23 mouse cellular contexts compared by ENCODE assay signal in the genomic region with DNA sequence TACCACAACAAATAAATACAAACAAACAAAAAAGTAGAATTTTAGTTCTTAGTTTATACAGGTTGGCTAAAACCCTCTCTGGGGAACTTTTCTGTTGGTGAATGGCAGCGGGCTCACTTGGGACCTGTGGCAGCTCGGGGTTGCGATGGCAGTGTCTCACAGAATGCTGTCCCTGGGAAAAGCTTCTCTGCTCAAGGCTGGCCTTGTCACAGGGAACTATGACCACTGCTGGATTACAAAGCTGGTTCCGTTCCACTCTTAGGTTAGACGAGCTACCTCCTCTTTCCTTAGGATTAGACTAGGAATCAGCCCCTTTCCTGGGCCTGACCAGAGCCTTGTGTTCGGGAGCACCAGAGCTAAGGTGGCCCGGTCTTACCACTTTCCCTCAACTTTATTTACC.
A peak's percentile ranks its signal among the peaks of the same experiment; 100 is the strongest.
DNase-seq lines count a peak whose midpoint lies in the region; ATAC-seq and TF ChIP-seq lines count a peak whose summit lies in the region.
"Had no signal": no experiment of that assay in that cellular context is flagged by ENCODE, and none has a peak within 500 bp of the region (broad histone marks: within the 10 kb centered on the region; RNA-seq: fewer than 3 reads in every experiment).

No protein-coding gene starts in this region.

- no peak for TF ChIP-seq CTCF in stomach, postnatal 0 days (IDR thresholded peaks at IDR 0.05; ENCODE audit: low read depth)

- 89% methylated on average over 7 of the region's 7 CpGs for WGBS in midbrain, embryonic 11.5 days
- WGBS in midbrain, embryonic 16.5 days = 93% methylated on average over 7 of the region's 7 CpGs
- WGBS in stomach, postnatal 0 days = 83% methylated on average over 7 of the region's 7 CpGs

- no peaks in the 10 kb centered on the region for H3K9me3 ChIP-seq in midbrain, embryonic 11.5 days (ENCODE audit: control insufficient read depth, low read length)
- H3K9me3 ChIP-seq in midbrain, embryonic 16.5 days (replicated peaks; ENCODE audit: control insufficient read depth, low read length, poor library complexity, severe bottlenecking) = peaks cover 14% of the 10 kb centered on the region; the same call in 1 of the 2 replicates
- H3K9me3 ChIP-seq in stomach, postnatal 0 days (ENCODE audit: control insufficient read depth, low read length) = no peaks in the 10 kb centered on the region
- H3K9me3 ChIP-seq: embryonic facial prominence, embryonic 10.5 days; embryonic facial prominence, embryonic 12.5 days; forebrain, embryonic 15.5 days; G1E had no signal

- ATAC-seq in midbrain, embryonic 11.5 days (ENCODE audit: low FRiP score) = no peak
- no peak for ATAC-seq in midbrain, embryonic 16.5 days
- 0 out of 2 replicates have a peak, but pooled peaks have one; percentile 55 for ATAC-seq in stomach, postnatal 0 days (ENCODE audit: low FRiP score, low TSS enrichment)
- ATAC-seq: activated CD4-positive, CD25-positive, alpha-beta regulatory T cell, adult 4 months; CD4-positive, CD25-positive, alpha-beta regulatory T cell, adult 4 months; forebrain, embryonic 13.5 days; forebrain, embryonic 15.5 days; forebrain, postnatal 0 days; Patski had no signal

- H3K4me3 ChIP-seq in midbrain, embryonic 11.5 days (ENCODE audit: low read depth, low read length) = no peak overlapping the region
- no peak overlapping the region for H3K4me3 ChIP-seq in midbrain, embryonic 16.5 days (ENCODE audit: low read depth, low read length)
- H3K4me3 ChIP-seq in stomach, postnatal 0 days (ENCODE audit: low read depth, low read length) = no peak overlapping the region
- H3K4me3 ChIP-seq: embryonic facial prominence, embryonic 10.5 days; embryonic facial prominence, embryonic 12.5 days; forebrain, embryonic 13.5 days; forebrain, embryonic 15.5 days had no signal

- peak; percentile 23 for DNase-seq in adrenal gland, adult 2 months
- DNase-seq in adrenal gland, postnatal 25 days = no peak
- peak; percentile 75 for DNase-seq in midbrain, embryonic 11.5 days (ENCODE audit: low spot score, missing footprints)
- no peak for DNase-seq in stomach, postnatal 0 days (ENCODE audit: low spot score)
- DNase-seq: adrenal gland, postnatal 10 days; adrenal gland, postnatal 36 days; B cell, adult 2 months; cerebellum, adult 11-12 months; cerebellum, adult 2 months; cerebellum, adult 9-10 months; cerebellum, postnatal 10 days; cerebellum, postnatal 25 days; forebrain, postnatal 0 days had no signal

- peaks cover 19% of the 10 kb centered on the region for H3K36me3 ChIP-seq in midbrain, embryonic 11.5 days (ENCODE audit: control insufficient read depth, insufficient read depth, low read length)
- H3K36me3 ChIP-seq in midbrain, embryonic 16.5 days (ENCODE audit: control insufficient read depth, insufficient read depth, low read length) = peaks cover 28% of the 10 kb centered on the region
- H3K36me3 ChIP-seq in stomach, postnatal 0 days (ENCODE audit: control insufficient read depth, insufficient read depth, low read length) = peaks cover 32% of the 10 kb centered on the region

- H3K4me2 ChIP-seq in midbrain, embryonic 11.5 days = no peak overlapping the region
- H3K4me2 ChIP-seq in midbrain, embryonic 16.5 days (ENCODE audit: low read length) = no peak overlapping the region
- H3K4me2 ChIP-seq in stomach, postnatal 0 days (replicated peaks; ENCODE audit: low read depth) = no peak overlapping the region
- H3K4me2 ChIP-seq: embryonic facial prominence, embryonic 12.5 days; forebrain, embryonic 13.5 days; forebrain, embryonic 15.5 days had no signal

- H3K27me3 ChIP-seq in midbrain, embryonic 11.5 days (ENCODE audit: control insufficient read depth, insufficient read depth, low read length) = no peaks in the 10 kb centered on the region
- no peaks in the 10 kb centered on the region for H3K27me3 ChIP-seq in midbrain, embryonic 16.5 days (ENCODE audit: control insufficient read depth, insufficient read depth, low read depth, low read length)
- no peaks in the 10 kb centered on the region for H3K27me3 ChIP-seq in stomach, postnatal 0 days (ENCODE audit: control insufficient read depth, insufficient read depth, low read length)
- H3K27me3 ChIP-seq: CH12.LX; embryonic facial prominence, embryonic 12.5 days; forebrain, embryonic 13.5 days; forebrain, embryonic 15.5 days; Patski had no signal

- no peak overlapping the region for H3K9ac ChIP-seq in midbrain, embryonic 11.5 days (ENCODE audit: low read length)
- no peak overlapping the region for H3K9ac ChIP-seq in midbrain, embryonic 16.5 days (ENCODE audit: low read depth, low read length)
- H3K9ac ChIP-seq in stomach, postnatal 0 days (ENCODE audit: low read length) = no peak overlapping the region
- H3K9ac ChIP-seq: embryonic facial prominence, embryonic 12.5 days; forebrain, embryonic 13.5 days; forebrain, embryonic 15.5 days; forebrain, postnatal 0 days had no signal

- no peaks in the 10 kb centered on the region for H3K4me1 ChIP-seq in midbrain, embryonic 11.5 days (ENCODE audit: control insufficient read depth, insufficient read depth, low read length)
- peaks cover 7% of the 10 kb centered on the region; the same call in 1 of the 2 replicates for H3K4me1 ChIP-seq in midbrain, embryonic 16.5 days (ENCODE audit: control insufficient read depth, insufficient read depth, low read length)
- H3K4me1 ChIP-seq in stomach, postnatal 0 days (replicated peaks; ENCODE audit: control insufficient read depth, insufficient read depth) = no peaks in the 10 kb centered on the region
- H3K4me1 ChIP-seq: forebrain, embryonic 15.5 days had no signal

- TF ChIP-seq EP300 in stomach, postnatal 0 days (optimal IDR thresholded peaks at IDR 0.05) = no peak

- H3K27ac ChIP-seq in midbrain, embryonic 11.5 days (ENCODE audit: low read depth, low read length) = no peak overlapping the region
- no peak overlapping the region for H3K27ac ChIP-seq in midbrain, embryonic 16.5 days (ENCODE audit: low read length)
- no peak overlapping the region for H3K27ac ChIP-seq in stomach, postnatal 0 days (replicated peaks)
- H3K27ac ChIP-seq: embryonic facial prominence, embryonic 10.5 days; embryonic facial prominence, embryonic 12.5 days; forebrain, embryonic 13.5 days; forebrain, embryonic 15.5 days had no signal

Comparison
In these comparisons a context has a peak if more than half of its experiments do, and no peak if none do; other contexts are left out.
1. DNase-seq: peak in adrenal gland, adult 2 months (single experiment) and midbrain, embryonic 11.5 days (single experiment); none in adrenal gland, postnatal 25 days (single experiment) and stomach, postnatal 0 days (single experiment).